In genomic region chr6:129721390-129721789, GRCm38 (mm10) we compare ENCODE assay signal across 20 mouse cellular contexts. TPM values are rescaled to one million over a fixed set of nuclear protein-coding genes. Genes with fewer than 3 reads are reported as not detected.
"Had no signal": no experiment of that assay in that cellular context is flagged by ENCODE, and none has a peak within 500 bp of the region (broad histone marks: within the 10 kb centered on the region; RNA-seq: fewer than 3 reads in every experiment).

No protein-coding gene starts in this region.

- H3K36me3 ChIP-seq: limb, embryonic 13.5 days; midbrain, embryonic 10.5 days; stomach, embryonic 15.5 days had no signal

- DNase-seq: kidney, adult 2 months; kidney, postnatal 10 days; left cerebral cortex, postnatal 4 days; lung, adult 18-20 months; retina, postnatal 1 day; thymus, adult 2 months; thymus, postnatal 25 days had no signal

- H3K4me1 ChIP-seq: limb, embryonic 13.5 days; midbrain, embryonic 10.5 days; stomach, embryonic 15.5 days had no signal

- H3K9ac ChIP-seq: limb, embryonic 13.5 days; liver, embryonic 14.5 days; stomach, embryonic 15.5 days had no signal

- H3K4me2 ChIP-seq: limb, embryonic 13.5 days; stomach, embryonic 15.5 days had no signal

- H3K9me3 ChIP-seq: limb, embryonic 13.5 days; midbrain, embryonic 10.5 days; stomach, embryonic 15.5 days had no signal

- ATAC-seq: intestine, embryonic 16.5 days; midbrain, embryonic 16.5 days had no signal

- H3K27me3 ChIP-seq: limb, embryonic 13.5 days; stomach, embryonic 15.5 days had no signal

- H3K27ac ChIP-seq: limb, embryonic 13.5 days; liver, embryonic 14.5 days; midbrain, embryonic 10.5 days; stomach, embryonic 15.5 days had no signal

- H3K4me3 ChIP-seq: limb, embryonic 13.5 days; midbrain, embryonic 10.5 days; stomach, embryonic 15.5 days had no signal

RNA-seq across cellular contexts. Expression of gene Klri1, which starts 4.5 kb away (rescaled TPM):
- total RNA-seq: layer of hippocampus, adult 8-10 months; layer of hippocampus, postnatal 14 days; left cerebral cortex, adult 18-20 months; left cerebral cortex, postnatal 10 days; left cerebral cortex, postnatal 4 days had no signal
- polyA plus RNA-seq: intestine, embryonic 16.5 days; kidney, adult 2 months; limb, embryonic 13.5 days; liver, adult 2 months; liver, embryonic 14.5 days; lung, embryonic 16.5 days; midbrain, embryonic 10.5 days; midbrain, embryonic 16.5 days; stomach, embryonic 15.5 days; testis, adult 2 months; thymus, adult 2 months had no signal

RNA-seq across cellular contexts. Expression of gene Klri2, which starts 18.9 kb away (rescaled TPM):
- total RNA-seq: layer of hippocampus, adult 8-10 months; layer of hippocampus, postnatal 14 days; left cerebral cortex, adult 18-20 months; left cerebral cortex, postnatal 4 days had no signal
- polyA plus RNA-seq: limb, embryonic 13.5 days; liver, adult 2 months; liver, embryonic 14.5 days; lung, embryonic 16.5 days; midbrain, embryonic 10.5 days; midbrain, embryonic 16.5 days; testis, adult 2 months had no signal

RNA-seq across cellular contexts. Expression of gene Klrc1, which starts 42.6 kb away (rescaled TPM):
- total RNA-seq: layer of hippocampus, adult 8-10 months; layer of hippocampus, postnatal 14 days; left cerebral cortex, adult 18-20 months; left cerebral cortex, postnatal 10 days; left cerebral cortex, postnatal 4 days had no signal
- polyA plus RNA-seq: limb, embryonic 13.5 days; midbrain, embryonic 10.5 days; midbrain, embryonic 16.5 days; testis, adult 2 months had no signal
